Mouse (Mus musculus) cerebellum, adult 8-10 months (tissue): ENCODE measurements at regions not wholly inside any gene's neighbourhood (a gene's known extent, or its start where the extent isn't known, plus 50 kb on each side); places are given as distances from the start of the nearest gene placed in this dataset.
"Not testable (repeated sequence)": the region's sequence is repeated elsewhere in the genome, so short reads cannot be mapped to it uniquely, and the experiment has no call there.

Source experiments
- DNase-seq: peaks from one replicate; pipeline ENCODE4 v3.0.0; 2022

- not testable (repeated sequence) for DNase-seq
Measured at GRCm38 (mm10) chr6:114538185-114538584, 104.7 kb upstream of the Atg7 start.

GRCm38 (mm10) chr6:114550096-114550669, 92.7 kb upstream of the Atg7 start:
- not testable (repeated sequence) for DNase-seq

- DNase-seq, result peak; percentile 2
Measured at GRCm38 (mm10) chr6:114553072-114553471, 89.8 kb upstream of the Atg7 start.

GRCm38 (mm10) chr6:114555186-114555585, 87.7 kb upstream of the Atg7 start:
- not testable (repeated sequence) for DNase-seq

- DNase-seq, result not testable (repeated sequence)
Measured at GRCm38 (mm10) chr6:114577319-114577718, 65.6 kb upstream of the Atg7 start.
